Mouse (Mus musculus) embryonic facial prominence, embryonic 12.5 days (tissue): ENCODE measurements around the gene Tmbim1. TPM values are rescaled to one million over a fixed set of nuclear protein-coding genes. Genes with fewer than 3 reads are reported as not detected.
"Not testable (repeated sequence)": the region's sequence is repeated elsewhere in the genome, so short reads cannot be mapped to it uniquely, and the experiment has no call there.

Source experiments
- ATAC-seq: fragments of 200-750 bp; cut with Nextera tagmentation; 2 replicates; pipeline ENCODE4 v1.8.0; 2017; ENCODE audit not compliant: insufficient number of reproducible peaks, insufficient read depth, low FRiP score, low TSS enrichment
- H3K27ac ChIP-seq: fragments of 300-500 bp; sonication (generic); 2 replicates; pipeline ENCODE4 v1.5.1; 2016; ENCODE audit warnings: mild to moderate bottlenecking
- H3K27me3 ChIP-seq: fragments of 300-500 bp; sonication (generic); 2 replicates; pipeline ENCODE4 v1.6.1; 2016; ENCODE audit warnings: mild to moderate bottlenecking, moderate library complexity
- H3K36me3 ChIP-seq: fragments of 300-500 bp; sonication (generic); 2 replicates; pipeline ENCODE4 v1.6.1; 2016; ENCODE audit warnings: mild to moderate bottlenecking
- H3K4me1 ChIP-seq: fragments of 300-500 bp; sonication (generic); 2 replicates; pipeline ENCODE4 v1.6.1; 2016
- H3K4me2 ChIP-seq: fragments of 300-500 bp; sonication (generic); replicated peaks from 2 replicates; pipeline ENCODE4 v1.6.1; 2016; ENCODE audit warnings: mild to moderate bottlenecking, moderate library complexity
- H3K4me3 ChIP-seq: fragments of 300-500 bp; sonication (generic); 2 replicates; pipeline ENCODE4 v1.5.1; 2016; ENCODE audit warnings: mild to moderate bottlenecking
- H3K9ac ChIP-seq: fragments of 300-500 bp; sonication (generic); 2 replicates; pipeline ENCODE4 v1.6.1; 2016; ENCODE audit warnings: mild to moderate bottlenecking, moderate library complexity
- H3K9me3 ChIP-seq: fragments of 300-500 bp; sonication (generic); 2 replicates; pipeline ENCODE4 v1.6.1; 2016; ENCODE audit warnings: mild to moderate bottlenecking, moderate library complexity
- WGBS: fragments of 180-500 bp; shearing (Covaris S2); methylation state at CpG from one replicate; pipeline ENCODE4 v1.1.7; 2016; 5-methylcytosine and 5-hydroxymethylcytosine counted together
- polyA plus RNA-seq: library from polyadenylated mRNA; unstranded; fragments of >200 nt; fragmentation: Nextera tagmentation; extraction: Ambion mirVana; gene quantifications from 2 replicates; pipeline ENCODE4 v1.2.1, GENCODE M21; 2016

Tmbim1 gene
- 18.4 and 20.1 TPM in 2 replicates for polyA plus RNA-seq

GRCm38 (mm10) chr1:74305522-74305921, at the start of gene Tmbim1:
Gene Tmbim1, minus strand, starts transcription at chr1:74305622.
- H3K4me2 ChIP-seq = peak within 1 kb of the TSS; percentile 85
- H3K9ac ChIP-seq = no peak within 1 kb of the TSS
- H3K27me3 ChIP-seq = no peaks in the 10 kb centered on the region
- no peaks in the 10 kb centered on the region for H3K36me3 ChIP-seq
- 58% methylated on average over 2 of the region's 2 CpGs for WGBS
- H3K4me3 ChIP-seq = peak within 1 kb of the TSS; percentile 61
- ATAC-seq = no peak
- no peaks in the 10 kb centered on the region for H3K9me3 ChIP-seq
- peaks cover 4% of the 10 kb centered on the region; the same call in 1 of the 2 replicates for H3K4me1 ChIP-seq
- no peak within 1 kb of the TSS for H3K27ac ChIP-seq

GRCm38 (mm10) chr1:74353453-74354229, 48.2 kb upstream of the Tmbim1 start:
- H3K9me3 ChIP-seq = no peaks in the 10 kb centered on the region
- no peaks in the 10 kb centered on the region for H3K27me3 ChIP-seq
- H3K9ac ChIP-seq = no peak overlapping the region
- H3K36me3 ChIP-seq = peaks cover 31% of the 10 kb centered on the region
- H3K4me1 ChIP-seq = no peaks in the 10 kb centered on the region
- H3K4me2 ChIP-seq = no peak overlapping the region
- no peak for ATAC-seq
- 89% methylated on average over 9 of the region's 9 CpGs for WGBS
- H3K4me3 ChIP-seq = no peak overlapping the region
- no peak overlapping the region for H3K27ac ChIP-seq

GRCm38 (mm10) chr1:74352532-74353096, 47.2 kb upstream of the Tmbim1 start:
- Histone ChIP-seq H3K9me3 (no peaks in the 10 kb centered on the region), H3K27ac (no peak overlapping the region), H3K4me2 (no peak overlapping the region), H3K4me3 (no peak overlapping the region), H3K4me1 (no peaks in the 10 kb centered on the region), H3K27me3 (no peaks in the 10 kb centered on the region), H3K9ac (no peak overlapping the region), H3K36me3 (peaks cover 35% of the 10 kb centered on the region)
- 71% methylated on average over 5 of the region's 5 CpGs for whole genome bisulfite sequencing
- ATAC-seq = no peak

- no peak overlapping the region for H3K4me2 ChIP-seq
- ATAC-seq = no peak
- H3K9ac ChIP-seq = no peak overlapping the region
- peaks cover 35% of the 10 kb centered on the region for H3K36me3 ChIP-seq
- H3K9me3 ChIP-seq = no peaks in the 10 kb centered on the region
- H3K4me1 ChIP-seq = no peaks in the 10 kb centered on the region
- no peak overlapping the region for H3K4me3 ChIP-seq
- H3K27ac ChIP-seq = no peak overlapping the region
- H3K27me3 ChIP-seq = no peaks in the 10 kb centered on the region
- WGBS = 91% methylated on average over 13 of the region's 13 CpGs
Observed at GRCm38 (mm10) chr1:74351185-74351769, 45.9 kb upstream of the Tmbim1 start.

- Histone ChIP-seq H3K27ac (no peak overlapping the region), H3K4me1 (no peaks in the 10 kb centered on the region), H3K36me3 (peaks cover 10% of the 10 kb centered on the region; the same call in 1 of the 2 replicates), H3K9me3 (no peaks in the 10 kb centered on the region), H3K4me3 (no peak overlapping the region), H3K9ac (no peak overlapping the region), H3K27me3 (no peaks in the 10 kb centered on the region), H3K4me2 (no peak overlapping the region)
- ATAC-seq = no peak
- WGBS = 79% methylated on average over 11 of the region's 11 CpGs
Observed at GRCm38 (mm10) chr1:74344163-74344916, 38.9 kb upstream of the Tmbim1 start.

GRCm38 (mm10) chr1:74343161-74343560, 37.7 kb upstream of the Tmbim1 start:
- Histone ChIP-seq H3K9ac (no peak overlapping the region), H3K27ac (no peak overlapping the region), H3K4me1 (no peaks in the 10 kb centered on the region), H3K4me2 (no peak overlapping the region), H3K9me3 (no peaks in the 10 kb centered on the region), H3K27me3 (no peaks in the 10 kb centered on the region), H3K4me3 (no peak overlapping the region), H3K36me3 (no peaks in the 10 kb centered on the region)
- ATAC-seq = no peak
- 74% methylated on average over 5 of the region's 5 CpGs for WGBS

- Histone ChIP-seq H3K27ac (no peak overlapping the region), H3K4me3 (no peak overlapping the region), H3K36me3 (no peaks in the 10 kb centered on the region), H3K9me3 (no peaks in the 10 kb centered on the region), H3K4me2 (no peak overlapping the region), H3K27me3 (no peaks in the 10 kb centered on the region), H3K9ac (no peak overlapping the region), H3K4me1 (no peaks in the 10 kb centered on the region)
- ATAC-seq = no peak
- 84% methylated on average over 1 of the region's 1 CpGs for WGBS
Observed at GRCm38 (mm10) chr1:74342308-74342707, 36.9 kb upstream of the Tmbim1 start.

GRCm38 (mm10) chr1:74341898-74342297, 36.5 kb upstream of the Tmbim1 start:
- no peaks in the 10 kb centered on the region for H3K27me3 ChIP-seq

GRCm38 (mm10) chr1:74340992-74341391, 35.6 kb upstream of the Tmbim1 start:
- H3K36me3 ChIP-seq, H3K9me3 ChIP-seq, H3K4me3 ChIP-seq, H3K4me1 ChIP-seq, H3K27me3 ChIP-seq, H3K27ac ChIP-seq, H3K9ac ChIP-seq, H3K4me2 ChIP-seq, ATAC-seq: not testable (repeated sequence)
- 82% methylated on average over 4 of the region's 4 CpGs for WGBS

More at GRCm38 (mm10) chr1:74341898-74342297, 36.5 kb upstream of the Tmbim1 start:
- no peak overlapping the region for H3K4me2 ChIP-seq
- no peak overlapping the region for H3K27ac ChIP-seq
- H3K9ac ChIP-seq = no peak overlapping the region
- no peak for ATAC-seq
- no peak overlapping the region for H3K4me3 ChIP-seq
- no peaks in the 10 kb centered on the region for H3K4me1 ChIP-seq
- H3K9me3 ChIP-seq = no peaks in the 10 kb centered on the region
- no peaks in the 10 kb centered on the region for H3K36me3 ChIP-seq
- 90% methylated on average over 7 of the region's 7 CpGs for WGBS

- Histone ChIP-seq H3K27me3 (no peaks in the 10 kb centered on the region), H3K4me3 (no peak overlapping the region), H3K27ac (no peak overlapping the region), H3K9me3 (no peaks in the 10 kb centered on the region), H3K36me3 (no peaks in the 10 kb centered on the region), H3K4me1 (no peaks in the 10 kb centered on the region), H3K4me2 (no peak overlapping the region), H3K9ac (no peak overlapping the region)
- 0 out of 2 replicates have a peak, but pooled peaks have one; percentile 18 for ATAC-seq
- WGBS = 96% methylated on average over 6 of the region's 6 CpGs
Observed at GRCm38 (mm10) chr1:74340361-74340764, 34.9 kb upstream of the Tmbim1 start.

- Histone ChIP-seq H3K36me3 (no peaks in the 10 kb centered on the region), H3K27me3 (no peaks in the 10 kb centered on the region), H3K4me2 (no peak overlapping the region), H3K9ac (no peak overlapping the region), H3K9me3 (no peaks in the 10 kb centered on the region), H3K4me1 (peaks cover 4% of the 10 kb centered on the region; the same call in 1 of the 2 replicates), H3K4me3 (no peak overlapping the region), H3K27ac (no peak overlapping the region)
- 90% methylated on average over 9 of the region's 9 CpGs for WGBS
- no peak for ATAC-seq
Observed at GRCm38 (mm10) chr1:74339917-74340316, 34.5 kb upstream of the Tmbim1 start.
